ENCODE assay signal across 8 mouse cellular contexts in the genomic region with DNA sequence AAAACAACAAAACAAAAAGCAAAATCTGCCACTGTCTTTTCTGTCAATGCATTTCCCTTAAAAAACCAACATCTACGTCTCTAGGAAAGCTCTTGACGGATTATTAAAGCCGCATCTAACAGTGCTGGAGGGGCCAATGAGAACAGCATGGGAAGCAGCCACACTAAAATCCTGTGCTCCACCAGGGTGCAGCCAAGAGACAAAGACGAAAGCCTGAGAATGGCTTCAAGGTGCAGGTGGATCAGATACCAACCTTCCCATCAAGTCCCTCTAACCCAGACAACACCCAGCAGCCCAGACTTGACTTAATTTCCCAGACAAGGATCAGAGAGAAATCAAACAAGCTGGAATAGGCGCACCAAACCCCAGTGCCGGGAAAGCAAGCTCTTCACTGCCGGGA. TPM values are rescaled to one million over a fixed set of nuclear protein-coding genes. Genes with fewer than 3 reads are reported as not detected.
A peak's percentile ranks its signal among the peaks of the same experiment; 100 is the strongest.
DNase-seq lines count a peak whose midpoint lies in the region; ATAC-seq lines count a peak whose summit lies in the region.

No protein-coding gene starts in this region.

- no peaks in the 10 kb centered on the region for H3K4me1 ChIP-seq in limb, embryonic 11.5 days (ENCODE audit: control insufficient read depth, insufficient read depth, low read length)
- H3K4me1 ChIP-seq in limb, embryonic 10.5 days: no peaks in the 10 kb centered on the region

- no peaks in the 10 kb centered on the region for H3K36me3 ChIP-seq in limb, embryonic 11.5 days (ENCODE audit: control insufficient read depth, insufficient read depth, low read length)
- H3K36me3 ChIP-seq in limb, embryonic 10.5 days: no peaks in the 10 kb centered on the region

- H3K4me2 ChIP-seq in limb, embryonic 11.5 days (ENCODE audit: low read depth, severe bottlenecking): no peak overlapping the region

- peak; percentile 65 to 70 for DNase-seq in cerebellum, postnatal 10 days
- DNase-seq in cerebellum, adult 11 months: no peak
- DNase-seq in limb, embryonic 11.5 days (ENCODE audit: low spot score): peak; percentile 28
- no peak for DNase-seq in limb, embryonic 10.5 days (ENCODE audit: low spot score)
- DNase-seq in kidney, postnatal 14 days: peak; percentile 19
- DNase-seq in retina, embryonic 14.5 days (ENCODE audit: low spot score): peak; percentile 36
- DNase-seq in left cerebral cortex, adult 18-20 months (ENCODE audit: low spot score in 2 of 2): no peak

- H3K4me3 ChIP-seq in limb, embryonic 11.5 days (ENCODE audit: low read depth, low read length): no peak overlapping the region
- no peak overlapping the region for H3K4me3 ChIP-seq in limb, embryonic 10.5 days

- ATAC-seq in limb, embryonic 11.5 days (ENCODE audit: insufficient number of reproducible peaks, low FRiP score, low TSS enrichment, low read depth): no peak
- no peak for ATAC-seq in erythroblast, adult 5-6 weeks (replicated peaks; ENCODE audit: low FRiP score, poor library complexity, severe bottlenecking)

- no peaks in the 10 kb centered on the region for H3K9me3 ChIP-seq in limb, embryonic 11.5 days (ENCODE audit: control insufficient read depth, low read length)
- H3K9me3 ChIP-seq in limb, embryonic 10.5 days (replicated peaks): no peaks in the 10 kb centered on the region

- no peak overlapping the region for H3K27ac ChIP-seq in limb, embryonic 11.5 days (replicated peaks; ENCODE audit: low read depth, low read length)
- H3K27ac ChIP-seq in limb, embryonic 10.5 days: no peak overlapping the region

- no peak overlapping the region for H3K9ac ChIP-seq in limb, embryonic 11.5 days (ENCODE audit: low read length)

- WGBS in limb, embryonic 11.5 days: 55% methylated on average over 7 of the region's 7 CpGs
- 59% methylated on average over 7 of the region's 7 CpGs for WGBS in limb, embryonic 10.5 days

- H3K27me3 ChIP-seq in limb, embryonic 11.5 days (ENCODE audit: control insufficient read depth, insufficient read depth, low read length): no peaks in the 10 kb centered on the region
- no peaks in the 10 kb centered on the region for H3K27me3 ChIP-seq in limb, embryonic 10.5 days (ENCODE audit: low read depth, poor library complexity, severe bottlenecking)

RNA-seq across cellular contexts. Expression of a gene that starts 26.2 kb away (rescaled TPM):
- 123 and 125 TPM in 2 replicates for polyA plus RNA-seq in limb, embryonic 11.5 days (2014; fragmentation: Nextera tagmentation; extraction: Ambion mirVana)
- polyA plus RNA-seq in limb, embryonic 10.5 days (2016; fragmentation: Nextera tagmentation; extraction: Ambion mirVana): 84.4 and 110 TPM in 2 replicates
- total RNA-seq in erythroblast, adult 5-6 weeks (2015; ENCODE audit: low replicate concordance): 323 and 325 TPM in 2 replicates
- 332 and 347 TPM in 2 replicates for total RNA-seq in erythroblast, adult 5-6 weeks (2017; ENCODE audit: low replicate concordance)
- 10 to 100 TPM; 20.9 to 21.2 TPM for total RNA-seq in left cerebral cortex, adult 18-20 months (2021)

Comparison
In these comparisons a context has a peak if more than half of its experiments do, and no peak if none do; other contexts are left out.
1. DNase-seq: peak in cerebellum, postnatal 10 days (2 of 2), limb, embryonic 11.5 days (single experiment), kidney, postnatal 14 days (single experiment) and retina, embryonic 14.5 days (single experiment); none in cerebellum, adult 11 months (single experiment), limb, embryonic 10.5 days (single experiment) and left cerebral cortex, adult 18-20 months (0 of 2).
2. RNA of a gene that starts 26.2 kb away (total RNA-seq): 323 to 347 TPM in erythroblast, adult 5-6 weeks; 20.9 to 21.2 TPM in left cerebral cortex, adult 18-20 months; every median in the first group is over 10 times any median in the second.